Mouse (Mus musculus) adrenal gland, postnatal 0 days (tissue): ENCODE results near the gene Hells. TPM values are rescaled to one million over a fixed set of nuclear protein-coding genes. Genes with fewer than 3 reads are reported as not detected.

Source experiments
- microRNA-seq: library from miRNA; unstranded; fragments of <30 nt; microRNA quantifications from one replicate; pipeline ENCODE4, GENCODE M21; 2016; ENCODE audit warnings: borderline replicate concordance; ENCODE audit not compliant: insufficient number of aligned reads
- polyA plus RNA-seq: library from polyadenylated mRNA; unstranded; fragments of >200 nt; fragmentation: Nextera tagmentation; extraction: Ambion mirVana; gene quantifications from 2 replicates; pipeline ENCODE4 v1.2.1, GENCODE M21; 2015

Hells gene
- 14.2 and 15.5 TPM in 2 replicates for polyA plus RNA-seq

DNA sequence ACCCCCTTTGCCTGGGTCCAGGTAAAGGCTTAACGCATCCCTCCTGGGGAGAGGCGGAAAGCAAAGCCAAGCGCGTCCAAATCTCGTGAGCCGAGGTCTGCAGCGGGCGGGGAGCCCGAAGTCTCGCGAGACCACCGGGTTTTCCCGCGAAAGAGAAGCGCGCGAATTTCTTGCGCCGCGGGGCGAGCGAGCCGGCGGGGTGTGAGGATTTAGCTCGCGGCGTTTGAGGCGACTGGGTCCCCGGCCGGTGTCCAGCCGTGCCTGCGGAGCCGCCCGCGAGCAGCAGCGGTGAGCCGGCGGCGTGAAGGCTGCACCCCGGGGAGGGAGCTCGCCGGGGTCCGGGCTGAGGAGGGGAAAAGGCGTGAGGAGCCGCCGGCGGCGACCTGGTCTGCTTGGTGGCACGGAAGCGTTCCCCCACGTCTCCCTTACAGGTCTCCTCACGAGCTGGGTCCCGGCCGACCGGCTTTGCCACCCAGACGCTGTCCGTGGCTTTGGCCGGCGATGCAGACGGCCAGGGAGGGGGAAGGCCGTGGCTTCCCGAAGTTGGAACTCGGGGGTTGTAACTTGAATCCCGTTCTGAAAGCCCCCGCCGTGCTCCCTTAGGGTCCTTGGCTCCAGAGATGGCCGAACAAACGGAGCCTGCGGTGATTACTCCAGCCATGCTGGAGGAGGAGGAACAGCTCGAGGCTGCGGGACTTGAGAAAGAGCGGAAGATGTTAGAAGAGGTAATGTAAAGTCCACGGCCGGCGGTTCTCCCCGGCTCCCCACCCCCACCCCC lies at the start of gene Hells:
Hells (plus strand) TSS at position 128 of the 778 bp plus-strand sequence.

DNA sequence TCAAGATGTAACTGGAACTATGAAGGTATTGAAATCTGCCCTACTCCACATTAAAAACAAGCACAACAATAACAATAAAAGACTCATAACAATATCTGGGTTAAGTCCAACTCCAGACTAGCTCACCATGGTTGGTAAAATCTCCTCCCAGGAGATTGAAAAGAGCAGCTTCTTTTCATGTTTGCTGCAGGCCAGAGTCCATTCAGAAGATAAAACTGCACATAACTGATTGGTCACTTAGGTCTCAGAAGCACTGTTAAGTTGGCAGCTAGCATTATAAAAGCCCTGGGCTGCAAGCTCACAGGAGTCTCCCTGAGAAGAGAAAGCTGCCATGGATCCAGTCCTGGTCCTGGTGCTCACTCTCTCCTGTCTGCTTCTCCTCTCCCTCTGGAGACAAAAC lies 76.0 kb downstream of the Hells start, which contains the start of gene Cyp2c55:
Cyp2c55 (plus strand) TSS at position 305 of the 400 bp plus-strand sequence.

Small RNA genes lying within 50 kb of the gene (microRNA-seq; reads per million reads assigned to microRNA genes)
- gene Gm23800, result not detected

Other genes starting within 250 kb of the Hells start
- gene Noc3l, start 111.7 kb upstream of the Hells start, polyA plus RNA-seq, result 2.5 and 3.0 TPM in 2 replicates
- gene Tbc1d12, start 94.3 kb upstream of the Hells start, polyA plus RNA-seq, result 3.1 and 4.0 TPM in 2 replicates
- not detected in 2 replicates for gene Cyp2c55, start 76.1 kb downstream of the Hells start, polyA plus RNA-seq
- 0.14 TPM in 1 of 2 replicates, not detected in the other for gene Cyp2c65, start 130.1 kb downstream of the Hells start, polyA plus RNA-seq
- gene Cyp2c66, start 183.0 kb downstream of the Hells start, polyA plus RNA-seq, result not detected in 2 replicates